ENCODE assay signal across 8 mouse cellular contexts in the genomic region with DNA sequence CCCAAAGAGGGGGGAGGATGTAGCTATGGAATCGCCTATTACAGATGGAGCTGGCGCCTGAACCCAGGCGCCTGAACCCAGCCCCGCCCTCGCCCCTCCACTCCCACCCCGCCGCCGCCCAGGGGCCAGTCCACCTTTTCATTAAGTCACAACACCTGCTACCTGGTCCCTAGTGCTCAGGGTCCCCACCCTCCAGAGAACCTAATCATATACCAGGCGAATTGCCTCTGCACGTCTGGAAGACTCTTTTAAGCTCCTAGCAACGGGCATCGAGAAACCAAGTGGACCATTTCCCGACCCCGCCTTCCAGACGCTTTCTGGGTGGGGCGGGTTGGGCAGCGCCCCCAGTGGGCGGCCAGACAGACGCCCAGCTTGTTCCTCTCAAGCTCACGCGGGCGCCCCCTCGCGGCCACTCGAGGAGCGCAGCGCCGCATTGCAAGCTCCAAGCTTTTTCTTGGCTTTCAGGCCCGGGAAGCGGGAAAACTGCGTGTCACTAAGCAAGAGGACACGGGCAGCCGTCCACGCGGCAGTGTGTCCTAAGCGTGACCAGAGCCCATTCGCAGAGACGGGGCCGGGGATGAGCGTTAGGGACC. TPM values are rescaled to one million over a fixed set of nuclear protein-coding genes. Genes with fewer than 3 reads are reported as not detected.
DNase-seq lines count a peak whose midpoint lies in the region; ATAC-seq lines count a peak whose summit lies in the region.

No protein-coding gene starts in this region.

- ATAC-seq in hindbrain, embryonic 11.5 days (ENCODE audit: low FRiP score): peak; percentile 83

- peak overlapping the region; percentile 63 for H3K4me2 ChIP-seq in hindbrain, embryonic 11.5 days (replicated peaks; ENCODE audit: low read depth, low read length)

- peak; percentile 100 for DNase-seq in NIH3T3 (ENCODE audit: low read depth)
- DNase-seq in cerebellum, adult 9-11 months: peak; percentile 96
- DNase-seq in frontal cortex, adult 2 months (ENCODE audit: extremely low spot score in 1 of 2, low spot score in 1 of 2): peak; percentile 91 to 98
- peak; percentile 99 for DNase-seq in hindbrain, embryonic 11.5 days (ENCODE audit: low spot score)
- peak; percentile 98 to 99 for DNase-seq in layer of hippocampus, postnatal 10 days (ENCODE audit: low spot score in 2 of 2)
- peak; percentile 97 for DNase-seq in lung, postnatal 10 days
- peak; percentile 92 for DNase-seq in ovary, postnatal 36 days (ENCODE audit: low spot score)
- DNase-seq in thymus, postnatal 4 days: peak; percentile 93

- no peaks in the 10 kb centered on the region for H3K4me1 ChIP-seq in hindbrain, embryonic 11.5 days (replicated peaks; ENCODE audit: control insufficient read depth, insufficient read depth, low read length)

- peak overlapping the region; percentile 50 for H3K4me3 ChIP-seq in hindbrain, embryonic 11.5 days (ENCODE audit: low read depth, low read length)

- no peaks in the 10 kb centered on the region for H3K9me3 ChIP-seq in hindbrain, embryonic 11.5 days (ENCODE audit: control insufficient read depth, low read length)

- no peaks in the 10 kb centered on the region for H3K36me3 ChIP-seq in hindbrain, embryonic 11.5 days (ENCODE audit: control insufficient read depth, insufficient read depth, low read length)

- H3K9ac ChIP-seq in hindbrain, embryonic 11.5 days (ENCODE audit: low read depth, low read length): peak overlapping the region; percentile 55

- WGBS in hindbrain, embryonic 11.5 days: under 1% methylated on average over 36 of the region's 40 CpGs

- H3K27me3 ChIP-seq in hindbrain, embryonic 11.5 days (ENCODE audit: control insufficient read depth, insufficient read depth, low read length): no peaks in the 10 kb centered on the region

- peak overlapping the region; percentile 81 for H3K27ac ChIP-seq in hindbrain, embryonic 11.5 days (ENCODE audit: low read depth, low read length)

RNA-seq across cellular contexts. Expression of a gene that starts 0.6 kb away (rescaled TPM):
- 72.8 and 79.6 TPM in 2 replicates for polyA plus RNA-seq in frontal cortex, adult 2 months (2012; rRNA removed)
- polyA plus RNA-seq in hindbrain, embryonic 11.5 days (2014; fragmentation: Nextera tagmentation; extraction: Ambion mirVana): 2.6 TPM in 2 replicates
- 100 to 1,000 TPM; 214 to 218 TPM for total RNA-seq in layer of hippocampus, postnatal 10 days (2021)

Comparison
In these comparisons a context has a peak if more than half of its experiments do, and no peak if none do; other contexts are left out.
1. Peak in every context shown above with its lines: DNase-seq, ATAC-seq, H3K4me3 ChIP-seq and H3K27ac ChIP-seq.
2. RNA of a gene that starts 0.6 kb away (polyA plus RNA-seq): 72.8 to 79.6 TPM in frontal cortex, adult 2 months; 2.6 TPM in hindbrain, embryonic 11.5 days; every median in the first group is over 10 times any median in the second.